Mouse (Mus musculus) megakaryocyte progenitor cell, adult 5-6 weeks (primary cell): ENCODE results near the gene Itih3. TPM values are rescaled to one million over a fixed set of nuclear protein-coding genes. Genes with fewer than 3 reads are reported as not detected.

ENCODE experiments used
- ATAC-seq: replicated peaks from 2 replicates; pipeline ENCODE4 v1.8.0; 2016; ENCODE audit warnings: mild to moderate bottlenecking, moderate TSS enrichment, inconsistent platforms; ENCODE audit not compliant: poor library complexity
- total RNA-seq, 2 experiments: library from RNA; stranded (forward) in 1 of 2; stranded (reverse) in 1 of 2; fragments of 157-497, 149-512 nt in 1 of 2; fragments of 200-1000 nt in 1 of 2; gene quantifications; 2 replicates each; pipeline versions ENCODE4 v1.2.3 to v1.2.4; 2015 to 2017

The Itih3 gene
- total RNA-seq, 2 experiments from 2014 or later = not detected

DNA sequence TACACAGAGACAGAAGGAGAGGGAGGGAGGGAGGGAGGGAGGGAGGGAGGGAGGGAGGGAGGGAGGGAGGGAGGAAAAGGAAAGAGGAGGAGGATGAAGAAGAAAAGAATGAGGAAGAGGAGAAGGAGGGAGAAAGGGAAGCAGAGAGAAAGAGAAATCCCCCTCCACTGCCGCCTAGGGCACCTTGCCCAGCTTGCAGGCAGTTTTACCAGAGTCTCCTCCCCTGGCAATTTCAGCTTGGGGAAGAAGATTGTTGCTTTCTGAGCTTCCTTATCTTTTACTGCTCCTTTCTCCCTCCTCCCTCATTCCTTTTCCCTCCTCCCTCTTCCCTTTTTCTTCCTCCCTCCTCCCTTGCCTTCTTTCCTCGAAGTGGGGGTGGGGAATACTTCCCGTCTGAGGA is 20.5 kb downstream of the Itih3 start:
- ATAC-seq = no peak

- no peak for ATAC-seq
Measured at GRCm38 (mm10) chr14:30902628-30903027, 20.9 kb downstream of the Itih3 start.

GRCm38 (mm10) chr14:30899972-30900371 is 23.6 kb downstream of the Itih3 start:
- no peak for ATAC-seq

- ATAC-seq = peak; percentile 58
Measured at GRCm38 (mm10) chr14:30888271-30888732, 35.3 kb downstream of the Itih3 start.

DNA sequence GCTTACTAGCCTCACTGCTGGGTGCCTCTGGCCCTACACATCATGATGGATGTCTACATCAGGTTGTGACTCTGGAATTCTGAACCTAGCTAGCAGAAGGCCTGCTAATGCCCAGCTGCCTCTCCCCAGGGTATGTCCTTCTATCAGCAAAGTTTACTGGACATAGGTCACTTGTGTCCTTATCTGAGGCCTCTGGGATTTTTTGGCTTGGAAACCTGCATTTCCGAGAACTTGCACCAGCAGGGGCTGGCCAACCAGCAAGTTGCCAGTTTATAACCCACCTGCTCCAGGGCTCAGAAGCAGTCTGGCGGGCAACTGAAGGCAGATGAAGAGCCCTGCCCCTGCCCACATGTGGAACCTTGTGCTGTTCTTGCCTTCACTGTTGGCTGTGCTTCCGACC is 37.4 kb downstream of the Itih3 start, which contains the start of gene Itih4:
Gene Itih4, plus strand, starts transcription at position 273 of the 400 bp plus-strand sequence.
- ATAC-seq = no peak

DNA sequence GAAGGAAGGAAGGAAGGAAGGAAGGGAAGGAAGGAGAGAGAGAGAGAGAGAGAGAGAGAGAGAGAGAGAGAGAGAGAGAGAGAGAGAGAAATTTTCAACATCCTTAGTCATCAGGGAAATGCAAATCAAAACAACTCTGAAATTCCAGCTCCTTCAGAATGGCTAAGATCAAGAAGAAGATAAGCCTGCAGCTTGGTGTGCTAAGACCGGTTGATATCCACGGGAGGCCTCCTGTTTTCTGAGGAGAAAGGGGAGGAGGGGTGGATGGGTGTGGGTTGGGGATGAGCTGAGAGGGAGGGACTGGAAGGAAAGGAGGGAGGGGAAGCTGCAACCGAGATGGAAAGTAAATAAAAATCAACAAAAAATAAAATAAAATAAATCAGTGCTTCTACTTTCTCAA is 38.3 kb downstream of the Itih3 start:
- ATAC-seq = no peak

- peak; percentile 14; the same call in 1 of the 2 replicates for ATAC-seq
Measured at GRCm38 (mm10) chr14:30881718-30882108, 41.8 kb downstream of the Itih3 start.

GRCm38 (mm10) chr14:30880811-30881717 is 42.5 kb downstream of the Itih3 start:
- ATAC-seq = peak; percentile 82

GRCm38 (mm10) chr14:30880251-30880650 is 43.3 kb downstream of the Itih3 start:
- ATAC-seq = no peak

DNA sequence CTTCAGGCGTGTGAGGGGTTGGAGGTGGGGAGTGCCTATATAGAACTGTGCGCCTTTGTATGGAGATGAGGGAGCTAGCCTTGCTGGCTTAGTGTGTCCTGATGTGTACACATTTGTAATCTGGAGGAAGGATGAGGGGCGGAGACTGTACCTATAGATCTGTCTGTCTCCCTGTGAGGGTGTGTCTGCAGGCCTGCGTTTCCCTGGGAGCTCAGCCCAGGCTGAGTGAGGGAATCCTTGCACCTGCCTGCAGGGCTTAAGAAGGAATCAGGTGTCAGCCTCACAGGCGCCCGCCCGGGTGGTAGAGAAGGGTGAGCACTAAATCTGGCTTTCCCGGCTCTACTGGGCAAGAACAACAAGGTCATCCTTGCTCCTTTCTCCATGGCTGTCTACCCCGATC is 43.8 kb downstream of the Itih3 start:
- ATAC-seq = no peak

- no peak for ATAC-seq
Measured at GRCm38 (mm10) chr14:30878958-30879571, 44.5 kb downstream of the Itih3 start, which contains the start of gene Mustn1. Gene Mustn1 (plus strand): TSS chr14:30879200.

DNA sequence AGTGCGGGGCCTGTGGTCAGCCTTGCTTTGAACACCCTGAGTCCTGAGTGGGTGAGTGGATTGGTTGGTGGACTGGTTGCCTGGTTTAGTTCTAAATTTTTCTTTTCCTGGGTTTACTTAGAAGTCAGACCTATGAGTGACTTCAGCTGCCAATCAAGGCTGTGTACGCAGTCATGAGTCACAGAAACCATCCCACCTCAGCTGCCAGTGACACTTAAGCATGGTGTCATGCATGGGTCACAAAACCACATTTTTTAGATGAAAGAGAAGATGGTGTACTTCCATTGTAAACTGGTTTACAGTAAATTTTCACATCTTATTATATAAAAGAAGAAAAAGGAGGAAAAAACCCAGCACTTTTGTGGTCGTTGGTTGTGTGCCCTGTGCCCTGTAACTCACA is 45.7 kb downstream of the Itih3 start:
- no peak for ATAC-seq

DNA sequence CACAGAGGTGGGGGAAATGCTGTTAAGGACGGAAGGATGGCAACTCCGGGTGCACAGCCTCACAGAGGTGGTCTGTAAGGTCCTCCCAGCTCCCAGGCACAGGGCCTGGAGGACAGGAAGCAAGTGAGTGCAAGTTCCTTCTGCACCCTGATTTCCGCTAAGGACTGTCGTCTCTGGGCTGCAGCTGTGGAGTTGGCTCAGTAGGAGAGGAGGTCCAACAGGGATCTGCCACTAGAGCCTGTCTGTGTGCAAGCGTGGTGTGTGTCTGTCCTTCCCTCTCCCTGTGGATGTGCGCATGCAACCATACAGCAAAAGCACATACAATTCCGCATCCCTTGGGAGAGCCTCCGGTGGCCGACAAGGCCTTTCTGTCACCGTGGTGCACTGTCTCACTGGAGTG is 47.1 kb downstream of the Itih3 start:
- ATAC-seq = no peak

GRCm38 (mm10) chr14:30875955-30876354 is 47.6 kb downstream of the Itih3 start:
- peak; percentile 25 for ATAC-seq

- peak; percentile 77 for ATAC-seq
Measured at GRCm38 (mm10) chr14:30875130-30875865, 48.3 kb downstream of the Itih3 start.

DNA sequence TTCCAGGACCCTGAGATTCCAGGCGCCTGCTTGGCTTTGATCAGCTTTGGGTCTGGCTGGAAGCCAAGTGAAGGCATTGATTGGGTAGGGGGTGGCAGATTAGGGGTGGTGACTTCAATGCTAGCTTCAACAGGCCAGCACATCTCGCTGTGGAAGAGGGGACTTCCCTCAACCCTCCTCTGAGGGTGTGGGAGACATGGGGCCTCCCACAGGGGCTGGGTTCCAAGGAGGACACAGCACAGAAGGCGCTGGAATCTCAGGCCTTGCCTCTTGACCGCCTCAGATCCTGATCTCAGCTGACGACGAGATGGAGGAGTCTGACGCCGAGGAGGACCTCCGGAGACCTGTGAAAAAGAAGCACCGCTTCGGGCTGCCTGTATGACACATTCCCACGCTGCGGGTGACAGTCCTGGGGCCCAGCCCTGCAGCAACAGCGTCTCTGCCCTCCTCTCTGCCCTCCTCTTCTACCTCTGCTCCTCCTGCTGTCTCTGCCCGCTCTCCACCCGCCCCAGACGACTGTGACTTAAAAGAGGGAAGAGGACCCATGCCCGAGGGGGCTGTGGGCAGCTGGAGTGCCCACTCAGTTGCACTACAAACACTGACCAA is 49.4 kb downstream of the Itih3 start:
- no peak for ATAC-seq

- peak; percentile 16; the same call in 1 of the 2 replicates for ATAC-seq
Measured at GRCm38 (mm10) chr14:30870206-30871147, 53.1 kb downstream of the Itih3 start.

- peak; percentile 54 for ATAC-seq
Measured at GRCm38 (mm10) chr14:30869391-30869801, 54.2 kb downstream of the Itih3 start.

GRCm38 (mm10) chr14:30868826-30869225 is 54.7 kb downstream of the Itih3 start:
- no peak for ATAC-seq

GRCm38 (mm10) chr14:30867042-30867441 is 56.5 kb downstream of the Itih3 start:
- peak; percentile 82 for ATAC-seq
